Mouse (Mus musculus): ENCODE measurements around the gene Bcat2. TPM values are rescaled to one million over a fixed set of nuclear protein-coding genes. Genes with fewer than 3 reads are reported as not detected.

Gene Bcat2
- polyA plus RNA-seq, 2 experiments = 35.9 to 40.6 TPM

GRCm38 (mm10) chr7:45574472-45575379 lies 4.8 kb downstream of the Bcat2 start:
- no peaks in the 10 kb centered on the region for H3K27me3 ChIP-seq (ENCODE audit: control insufficient read depth, insufficient read depth, low read length)
- peak overlapping the region; percentile 50 to 55 for H3K4me3 ChIP-seq (ENCODE audit: insufficient read depth in 1 of 2, low read depth in 2 of 2, low read length in 2 of 2)
- peak overlapping the region; percentile 46 for H3K4me2 ChIP-seq (ENCODE audit: low read depth)
- peaks cover 19 to 24% of the 10 kb centered on the region in 2 experiments for H3K4me1 ChIP-seq (replicated peaks; ENCODE audit: control insufficient read depth in 2 of 2, insufficient read depth in 2 of 2, low read length in 1 of 2)
- H3K36me3 ChIP-seq (replicated peaks; ENCODE audit: control insufficient read depth, insufficient read depth, low read depth) = peaks cover 4% of the 10 kb centered on the region; the same call in 1 of the 2 replicates
- H3K9ac ChIP-seq (replicated peaks) = peak overlapping the region; percentile 34; the same call in 1 of the 2 replicates
- ATAC-seq (ENCODE audit: insufficient read depth) (peak; percentile 31; the same call in 1 of the 2 replicates), DNase-seq (ENCODE audit: low read depth in 3 of 3, low spot score in 3 of 3) (no peak)
- no peak for TF ChIP-seq EP300 (IDR thresholded peaks at IDR 0.05; ENCODE audit: low read depth)
- TF ChIP-seq CTCF (IDR thresholded peaks at IDR 0.05; ENCODE audit: low read depth) = no peak
- H3K9me3 ChIP-seq (ENCODE audit: control insufficient read depth, low read length) = no peaks in the 10 kb centered on the region
- no peak overlapping the region for H3K27ac ChIP-seq
- WGBS (ENCODE audit: insufficient replicate concordance) = 66% methylated on average over 15 of the region's 15 CpGs

- no peaks in the 10 kb centered on the region for H3K9me3 ChIP-seq (ENCODE audit: control insufficient read depth, low read length)
- no peak overlapping the region for H3K9ac ChIP-seq (replicated peaks)
- no peak overlapping the region for H3K4me2 ChIP-seq (ENCODE audit: low read depth)
- WGBS (ENCODE audit: insufficient replicate concordance) = 78% methylated on average over 6 of the region's 6 CpGs
- 0 out of 4 replicates have a peak, but pooled peaks cover 0 to 4% of the 10 kb centered on the region in 2 experiments for H3K4me1 ChIP-seq (replicated peaks; ENCODE audit: control insufficient read depth in 2 of 2, insufficient read depth in 2 of 2, low read length in 1 of 2)
- no peak for ATAC-seq (ENCODE audit: insufficient read depth)
- TF ChIP-seq EP300 (IDR thresholded peaks at IDR 0.05; ENCODE audit: low read depth) (no peak), CTCF (IDR thresholded peaks at IDR 0.05; ENCODE audit: low read depth) (no peak)
- no peaks in the 10 kb centered on the region for H3K27me3 ChIP-seq (ENCODE audit: control insufficient read depth, insufficient read depth, low read length)
- H3K36me3 ChIP-seq (replicated peaks; ENCODE audit: control insufficient read depth, insufficient read depth, low read depth) = peaks cover 4% of the 10 kb centered on the region; the same call in 1 of the 2 replicates
- no peak overlapping the region for H3K27ac ChIP-seq
- no peak for DNase-seq (ENCODE audit: low read depth in 3 of 3, low spot score in 3 of 3)
- no peak overlapping the region for H3K4me3 ChIP-seq (ENCODE audit: insufficient read depth in 1 of 2, low read depth in 2 of 2, low read length in 2 of 2)
These were observed 16.0 kb downstream of the Bcat2 start for GRCm38 (mm10) chr7:45585923-45586322.

DNA sequence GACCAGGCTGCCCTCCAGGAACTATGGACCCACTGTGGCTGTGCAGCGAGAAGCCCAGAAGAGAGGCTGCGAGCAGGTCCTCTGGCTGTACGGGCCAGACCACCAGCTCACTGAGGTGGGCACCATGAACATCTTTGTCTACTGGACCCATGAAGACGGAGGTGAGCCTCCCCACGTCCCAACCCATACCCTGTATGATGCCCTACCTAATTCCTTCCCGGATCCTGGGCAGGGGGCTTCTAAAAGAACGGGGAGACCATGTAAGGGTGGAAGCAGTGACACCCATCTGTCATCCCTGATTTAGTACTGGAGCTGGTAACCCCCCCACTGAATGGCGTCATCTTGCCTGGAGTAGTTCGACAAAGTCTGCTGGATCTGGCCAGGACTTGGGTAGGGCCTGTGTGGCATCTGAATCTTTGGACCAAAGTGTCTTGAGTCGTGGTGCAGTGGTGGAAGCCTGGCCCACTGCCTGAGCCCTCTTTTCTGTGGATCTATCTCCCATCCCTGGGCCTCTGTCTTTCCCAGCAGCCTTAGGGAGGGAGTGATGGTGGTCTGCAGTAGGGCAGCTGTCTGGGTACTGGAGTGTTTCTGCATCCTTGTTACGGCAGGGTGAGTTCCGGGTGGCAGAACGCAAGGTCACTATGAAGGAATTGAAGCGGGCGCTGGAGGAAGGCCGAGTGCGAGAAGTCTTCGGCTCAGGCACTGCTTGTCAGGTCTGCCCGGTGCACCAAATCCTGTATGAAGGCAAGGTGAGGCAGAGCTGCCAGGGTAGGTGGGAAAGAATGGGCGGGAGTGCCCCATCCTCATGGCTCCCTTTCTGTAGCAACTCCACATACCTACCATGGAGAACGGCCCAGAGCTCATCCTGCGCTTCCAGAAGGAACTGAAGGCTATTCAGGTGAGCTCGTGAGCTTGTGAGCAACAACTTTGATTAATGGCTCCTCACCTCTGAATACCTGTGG lies 18.0 kb downstream of the Bcat2 start:
- DNase-seq (ENCODE audit: low read depth in 3 of 3, low spot score in 3 of 3) (no peak), ATAC-seq (ENCODE audit: insufficient read depth) (no peak)
- no peaks in the 10 kb centered on the region for H3K27me3 ChIP-seq (ENCODE audit: control insufficient read depth, insufficient read depth, low read length)
- WGBS (ENCODE audit: insufficient replicate concordance) = 84% methylated on average over 23 of the region's 23 CpGs
- no peaks in the 10 kb centered on the region for H3K9me3 ChIP-seq (ENCODE audit: control insufficient read depth, low read length)
- H3K4me1 ChIP-seq (replicated peaks; ENCODE audit: control insufficient read depth in 2 of 2, insufficient read depth in 2 of 2, low read length in 1 of 2) = 0 out of 4 replicates have a peak, but pooled peaks cover 0 to 4% of the 10 kb centered on the region in 2 experiments
- H3K4me2 ChIP-seq (ENCODE audit: low read depth) = no peak overlapping the region
- H3K27ac ChIP-seq = no peak overlapping the region
- no peak overlapping the region for H3K4me3 ChIP-seq (ENCODE audit: insufficient read depth in 1 of 2, low read depth in 2 of 2, low read length in 2 of 2)
- TF ChIP-seq EP300 (IDR thresholded peaks at IDR 0.05; ENCODE audit: low read depth) (no peak), CTCF (IDR thresholded peaks at IDR 0.05; ENCODE audit: low read depth) (no peak)
- H3K9ac ChIP-seq (replicated peaks) = no peak overlapping the region
- H3K36me3 ChIP-seq (replicated peaks; ENCODE audit: control insufficient read depth, insufficient read depth, low read depth) = peaks cover 4% of the 10 kb centered on the region; the same call in 1 of the 2 replicates

DNA sequence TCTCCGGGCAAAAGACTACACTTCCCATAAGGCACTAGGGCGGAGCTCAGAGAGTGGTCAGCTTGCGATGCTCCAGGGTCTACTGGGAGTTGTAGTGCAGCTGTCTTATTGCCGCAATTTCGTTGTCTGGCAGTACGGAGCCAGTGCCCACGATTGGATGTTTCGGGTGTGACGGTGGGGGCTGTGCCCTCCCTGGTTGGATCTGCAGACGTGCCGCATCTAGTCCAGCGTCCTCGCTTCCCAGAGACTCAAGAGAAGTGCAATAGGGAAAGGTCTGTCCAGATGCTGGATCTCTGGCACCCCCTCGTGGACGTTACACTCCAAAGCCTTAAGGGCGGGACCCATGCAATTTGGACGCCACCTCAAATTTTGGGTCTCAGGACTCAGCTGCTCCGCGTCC lies 19.2 kb downstream of the Bcat2 start:
- TF ChIP-seq EP300 (IDR thresholded peaks at IDR 0.05; ENCODE audit: low read depth) (no peak), CTCF (IDR thresholded peaks at IDR 0.05; ENCODE audit: low read depth) (peak; percentile 96)
- Histone ChIP-seq H3K4me2 (ENCODE audit: low read depth) (peak overlapping the region; percentile 57), H3K4me1 (replicated peaks; ENCODE audit: control insufficient read depth in 2 of 2, insufficient read depth in 2 of 2, low read length in 1 of 2) (0 out of 4 replicates have a peak, but pooled peaks cover 0 to 4% of the 10 kb centered on the region in 2 experiments), H3K27ac (no peak overlapping the region), H3K9ac (replicated peaks) (no peak overlapping the region), H3K27me3 (ENCODE audit: control insufficient read depth, insufficient read depth, low read length) (no peaks in the 10 kb centered on the region), H3K4me3 (ENCODE audit: insufficient read depth in 1 of 2, low read depth in 2 of 2, low read length in 2 of 2) (peak overlapping the region; percentile 41 to 54), H3K36me3 (replicated peaks; ENCODE audit: control insufficient read depth, insufficient read depth, low read depth) (peaks cover 4% of the 10 kb centered on the region; the same call in 1 of the 2 replicates), H3K9me3 (ENCODE audit: control insufficient read depth, low read length) (no peaks in the 10 kb centered on the region)
- ATAC-seq (ENCODE audit: insufficient read depth) (peak; percentile 85), DNase-seq (ENCODE audit: low read depth in 3 of 3, low spot score in 3 of 3) (peak; percentile 76 to 83 (median 79))
- WGBS (ENCODE audit: insufficient replicate concordance) = 9% methylated on average over 19 of the region's 19 CpGs
